Mouse (Mus musculus) limb, embryonic 14.5 days (tissue): ENCODE results near the gene Fyco1. TPM values are rescaled to one million over a fixed set of nuclear protein-coding genes. Genes with fewer than 3 reads are reported as not detected.
"Not testable (repeated sequence)": the region's sequence is repeated elsewhere in the genome, so short reads cannot be mapped to it uniquely, and the experiment has no call there.

ENCODE experiments used
- ATAC-seq: fragments of 200-750 bp; cut with Nextera tagmentation; 2 replicates; pipeline ENCODE4 v1.8.0; 2017; ENCODE audit warnings: low read depth, moderate number of reproducible peaks, moderate TSS enrichment; ENCODE audit not compliant: low FRiP score
- DNase-seq: peaks from one replicate; pipeline ENCODE4 v3.0.0-alpha.2; 2015; ENCODE audit warnings: low spot score
- H3K27ac ChIP-seq: fragments of 300-500 bp; sonication (generic); replicated peaks from 2 replicates; pipeline ENCODE4 v1.5.1; 2014; ENCODE audit warnings: low read depth, mild to moderate bottlenecking, low read length, moderate library complexity, mixed read lengths
- H3K27me3 ChIP-seq: fragments of 300-500 bp; sonication (generic); 2 replicates; pipeline ENCODE4 v1.6.1; 2014; ENCODE audit warnings: low read length, mixed read lengths; ENCODE audit not compliant: control insufficient read depth, insufficient read depth
- H3K36me3 ChIP-seq: fragments of 300-500 bp; sonication (generic); 2 replicates; pipeline ENCODE4 v1.6.1; 2014; ENCODE audit warnings: mild to moderate bottlenecking, low read length, moderate library complexity, mixed read lengths; ENCODE audit not compliant: control insufficient read depth, insufficient read depth
- H3K4me1 ChIP-seq: fragments of 300-500 bp; sonication (generic); 2 replicates; pipeline ENCODE4 v1.6.1; 2014; ENCODE audit warnings: antibody characterized with exemption, low read length, mixed read lengths; ENCODE audit not compliant: control insufficient read depth, insufficient read depth
- H3K4me2 ChIP-seq: fragments of 300-500 bp; sonication (generic); replicated peaks from 2 replicates; pipeline ENCODE4 v1.6.1; 2014; ENCODE audit warnings: low read depth, mild to moderate bottlenecking, low read length, moderate library complexity; ENCODE audit not compliant: severe bottlenecking
- H3K4me3 ChIP-seq: fragments of 300-500 bp; sonication (generic); replicated peaks from 2 replicates; pipeline ENCODE4 v1.5.1; 2014; ENCODE audit warnings: low read length
- H3K9ac ChIP-seq: fragments of 300-500 bp; sonication (generic); 2 replicates; pipeline ENCODE4 v1.6.1; 2014; ENCODE audit warnings: mild to moderate bottlenecking, low read depth, low read length, moderate library complexity; ENCODE audit not compliant: severe bottlenecking
- H3K9me3 ChIP-seq: fragments of 300-500 bp; sonication (generic); 2 replicates; pipeline ENCODE4 v1.6.1; 2016; ENCODE audit warnings: low read length; ENCODE audit not compliant: control insufficient read depth
- POLR2A ChIP-seq: fragments of 200-500 bp; IDR thresholded peaks from 2 replicates; pipeline ENCODE4 v1.8.0; 2012; ENCODE audit warnings: inconsistent platforms, mild to moderate bottlenecking, moderate library complexity, borderline replicate concordance; ENCODE audit not compliant: insufficient read depth, insufficient read length; ENCODE audit errors: extremely low read depth
- WGBS: fragments of 180-500 bp; shearing (Covaris S2); extraction: QIAGEN DNeasy Blood & Tissue Kit; methylation state at CpG from one replicate; pipeline ENCODE4 v1.1.7; 2014; 5-methylcytosine and 5-hydroxymethylcytosine counted together
- polyA plus RNA-seq, 2 experiments: library from polyadenylated mRNA; depleted of rRNA in 1 of 2; stranded (reverse) in 1 of 2; unstranded in 1 of 2; fragments of >200 nt; fragmentation: Nextera tagmentation in 1 of 2; extraction: Ambion mirVana in 1 of 2; gene quantifications; 2 replicates each; pipeline versions ENCODE4 v1.2.1 to v1.2.3; 2012 to 2014

The Fyco1 gene
- polyA plus RNA-seq, 2 experiments: 10.7 to 12.6 TPM

DNA sequence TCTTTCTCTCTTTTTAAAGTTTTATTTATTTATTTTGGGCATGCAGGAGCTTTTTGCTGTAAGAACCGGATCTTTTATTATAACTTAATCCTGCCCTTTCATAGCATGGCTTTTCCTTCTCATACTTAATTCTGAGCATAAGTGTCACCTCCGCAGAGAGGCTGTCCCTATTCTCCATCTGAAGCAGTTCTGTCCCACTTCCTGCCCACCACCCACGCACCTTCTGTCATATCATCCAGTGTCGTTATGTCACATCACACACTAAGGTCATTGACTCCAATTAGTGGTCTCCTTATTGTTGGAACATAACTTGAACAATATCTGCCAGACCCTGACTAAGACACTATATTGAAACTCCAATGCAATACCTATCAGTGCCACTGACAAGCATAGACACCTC, 93.1 kb downstream of the Fyco1 start:
- H3K4me3 ChIP-seq: no peak overlapping the region
- no peaks in the 10 kb centered on the region for H3K27me3 ChIP-seq
- H3K9me3 ChIP-seq: no peaks in the 10 kb centered on the region
- H3K4me2 ChIP-seq: no peak overlapping the region
- H3K4me1 ChIP-seq: no peaks in the 10 kb centered on the region
- H3K9ac ChIP-seq: no peak overlapping the region
- WGBS: 67% methylated on average over 4 of the region's 4 CpGs
- H3K27ac ChIP-seq: no peak overlapping the region
- no peak for TF ChIP-seq POLR2A
- H3K36me3 ChIP-seq: no peaks in the 10 kb centered on the region
- ATAC-seq (no peak), DNase-seq (no peak)

GRCm38 (mm10) chr9:123758156-123758555, 93.5 kb downstream of the Fyco1 start:
- Histone ChIP-seq H3K4me1 (no peaks in the 10 kb centered on the region), H3K36me3 (no peaks in the 10 kb centered on the region), H3K9ac (no peak overlapping the region), H3K27me3 (no peaks in the 10 kb centered on the region), H3K4me2 (no peak overlapping the region), H3K4me3 (no peak overlapping the region), H3K27ac (no peak overlapping the region), H3K9me3 (no peaks in the 10 kb centered on the region)
- no peak for DNase-seq
- no peak for TF ChIP-seq POLR2A
- whole genome bisulfite sequencing: 71% methylated on average over 1 of the region's 1 CpGs
- no peak for ATAC-seq

DNA sequence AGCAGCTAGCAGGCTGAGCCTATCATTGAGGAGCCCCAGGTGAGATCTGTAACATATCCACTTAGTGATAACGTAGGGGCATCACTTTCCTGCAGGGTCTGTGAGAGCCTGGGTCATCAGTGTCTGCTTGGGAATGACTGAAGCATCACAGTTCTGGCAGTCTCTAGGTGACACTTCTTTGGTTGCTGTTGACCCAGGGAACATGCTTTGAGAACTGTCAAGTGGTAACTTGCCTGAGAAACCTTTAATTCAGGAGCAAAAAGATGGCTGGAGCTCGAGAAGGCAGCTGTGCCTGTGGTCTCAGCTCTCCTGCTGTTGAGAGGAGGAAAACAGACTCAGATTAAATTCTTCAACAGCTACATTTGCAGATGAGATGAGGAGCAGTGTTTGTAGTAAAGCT, 94.4 kb downstream of the Fyco1 start:
- DNase-seq: no peak
- Histone ChIP-seq H3K4me2 (no peak overlapping the region), H3K4me3 (no peak overlapping the region), H3K36me3 (no peaks in the 10 kb centered on the region), H3K9me3 (no peaks in the 10 kb centered on the region), H3K4me1 (no peaks in the 10 kb centered on the region), H3K27ac (no peak overlapping the region), H3K27me3 (no peaks in the 10 kb centered on the region), H3K9ac (no peak overlapping the region)
- WGBS: 50% methylated on average over 2 of the region's 2 CpGs
- ATAC-seq: no peak
- TF ChIP-seq POLR2A: no peak

- Histone ChIP-seq H3K27me3 (no peaks in the 10 kb centered on the region), H3K9ac (no peak overlapping the region), H3K4me1 (no peaks in the 10 kb centered on the region), H3K36me3 (no peaks in the 10 kb centered on the region), H3K4me3 (no peak overlapping the region), H3K27ac (no peak overlapping the region), H3K4me2 (no peak overlapping the region), H3K9me3 (no peaks in the 10 kb centered on the region)
- no peak for TF ChIP-seq POLR2A
- WGBS: 80% methylated on average over 3 of the region's 3 CpGs
- DNase-seq (no peak), ATAC-seq (no peak)
These were observed 94.9 kb downstream of the Fyco1 start for GRCm38 (mm10) chr9:123756752-123757151.

GRCm38 (mm10) chr9:123754333-123754732, 97.4 kb downstream of the Fyco1 start:
- no peaks in the 10 kb centered on the region for H3K27me3 ChIP-seq
- no peak overlapping the region for H3K27ac ChIP-seq
- no peak overlapping the region for H3K9ac ChIP-seq
- no peaks in the 10 kb centered on the region for H3K4me1 ChIP-seq
- no peak for DNase-seq
- H3K36me3 ChIP-seq: no peaks in the 10 kb centered on the region
- H3K4me2 ChIP-seq: no peak overlapping the region
- TF ChIP-seq POLR2A: no peak
- H3K9me3 ChIP-seq: no peaks in the 10 kb centered on the region
- H3K4me3 ChIP-seq: no peak overlapping the region
- whole genome bisulfite sequencing: 87% methylated on average over 4 of the region's 4 CpGs
- ATAC-seq: no peak

DNA sequence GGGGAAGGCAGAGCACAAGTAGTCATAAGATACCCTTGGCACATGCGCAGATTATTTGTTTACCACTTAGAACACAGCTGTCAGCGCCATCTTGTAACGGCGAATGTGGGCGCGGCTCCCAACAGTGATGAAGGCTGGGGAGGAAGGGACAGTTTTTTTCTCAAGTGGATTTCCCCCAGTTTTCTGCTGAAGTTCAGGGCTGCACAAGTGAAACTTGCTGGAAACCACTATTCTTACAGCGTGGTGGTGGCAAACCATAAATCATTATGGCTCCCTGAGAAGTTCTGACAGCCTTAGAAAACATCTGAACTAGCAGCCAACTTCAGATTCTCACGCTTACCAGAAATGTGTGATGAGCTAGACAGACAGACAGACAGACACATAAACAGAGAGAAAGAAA, 102.0 kb downstream of the Fyco1 start:
- not testable (repeated sequence) for H3K4me2 ChIP-seq, H3K4me3 ChIP-seq, H3K9ac ChIP-seq, H3K27me3 ChIP-seq, H3K36me3 ChIP-seq, H3K27ac ChIP-seq, ATAC-seq, H3K9me3 ChIP-seq, DNase-seq, H3K4me1 ChIP-seq
- WGBS: 89% methylated on average over 7 of the region's 8 CpGs
